Mouse (Mus musculus): ENCODE data around the gene Evi5.

GRCm38 (mm10) chr5:107720511-107720910, 154.4 kb downstream of the Evi5 start:
- TF ChIP-seq POLR2A (IDR thresholded peaks at IDR 0.05; ENCODE audit: borderline replicate concordance, insufficient read depth, low read length) (no peak), CTCF (IDR thresholded peaks at IDR 0.05; ENCODE audit: borderline replicate concordance, insufficient read depth, low read depth, low read length) (no peak)
